ENCODE assay signal across 13 mouse cellular contexts in genomic region chr6:145343457-145343856, GRCm38 (mm10).
"Had no signal": no experiment of that assay in that cellular context is flagged by ENCODE, and none has a peak within 500 bp of the region (broad histone marks: within the 10 kb centered on the region; RNA-seq: fewer than 3 reads in every experiment).

No protein-coding gene starts in this region.

- DNase-seq: kidney, adult 9 months; kidney, postnatal 36 days; lung, adult 2 months; lung, postnatal 36 days; retina, postnatal 1 day; right cerebral cortex, postnatal 4 days; spleen, adult 18-20 months had no signal

- H3K4me3 ChIP-seq: limb, embryonic 12.5 days; midbrain, embryonic 13.5 days; neural tube, embryonic 12.5 days had no signal

- H3K4me1 ChIP-seq: neural tube, embryonic 12.5 days had no signal

- ATAC-seq: lung, postnatal 0 days; midbrain, embryonic 13.5 days had no signal

- H3K27ac ChIP-seq: kidney, postnatal 0 days; limb, embryonic 12.5 days; liver, embryonic 14.5 days; midbrain, embryonic 13.5 days; neural tube, embryonic 12.5 days had no signal

- H3K9ac ChIP-seq: limb, embryonic 12.5 days; liver, embryonic 14.5 days; midbrain, embryonic 13.5 days; neural tube, embryonic 12.5 days had no signal

- H3K36me3 ChIP-seq: limb, embryonic 12.5 days; midbrain, embryonic 13.5 days; neural tube, embryonic 12.5 days had no signal

- H3K9me3 ChIP-seq: limb, embryonic 12.5 days; midbrain, embryonic 13.5 days; neural tube, embryonic 12.5 days had no signal

- H3K4me2 ChIP-seq: limb, embryonic 12.5 days; midbrain, embryonic 13.5 days; neural tube, embryonic 12.5 days had no signal
